Mouse (Mus musculus) subcutaneous adipose tissue, adult 2 months (tissue): ENCODE results near the gene Dnah12. TPM values are rescaled to one million over a fixed set of nuclear protein-coding genes. Genes with fewer than 3 reads are reported as not detected.

Experiments
- polyA plus RNA-seq: library from polyadenylated mRNA; depleted of rRNA; stranded (reverse); fragments of >200 nt; gene quantifications from 2 replicates; pipeline ENCODE4 v1.2.3, GENCODE M21; 2012; ENCODE audit warnings: low replicate concordance; rRNA removed

The Dnah12 gene
- 0.01 TPM in 1 of 2 replicates, not detected in the other for polyA plus RNA-seq

GRCm38 (mm10) chr14:26692974-26693373, at the start of gene Dnah12:
Dnah12 (plus strand) TSS chr14:26693274.

DNA sequence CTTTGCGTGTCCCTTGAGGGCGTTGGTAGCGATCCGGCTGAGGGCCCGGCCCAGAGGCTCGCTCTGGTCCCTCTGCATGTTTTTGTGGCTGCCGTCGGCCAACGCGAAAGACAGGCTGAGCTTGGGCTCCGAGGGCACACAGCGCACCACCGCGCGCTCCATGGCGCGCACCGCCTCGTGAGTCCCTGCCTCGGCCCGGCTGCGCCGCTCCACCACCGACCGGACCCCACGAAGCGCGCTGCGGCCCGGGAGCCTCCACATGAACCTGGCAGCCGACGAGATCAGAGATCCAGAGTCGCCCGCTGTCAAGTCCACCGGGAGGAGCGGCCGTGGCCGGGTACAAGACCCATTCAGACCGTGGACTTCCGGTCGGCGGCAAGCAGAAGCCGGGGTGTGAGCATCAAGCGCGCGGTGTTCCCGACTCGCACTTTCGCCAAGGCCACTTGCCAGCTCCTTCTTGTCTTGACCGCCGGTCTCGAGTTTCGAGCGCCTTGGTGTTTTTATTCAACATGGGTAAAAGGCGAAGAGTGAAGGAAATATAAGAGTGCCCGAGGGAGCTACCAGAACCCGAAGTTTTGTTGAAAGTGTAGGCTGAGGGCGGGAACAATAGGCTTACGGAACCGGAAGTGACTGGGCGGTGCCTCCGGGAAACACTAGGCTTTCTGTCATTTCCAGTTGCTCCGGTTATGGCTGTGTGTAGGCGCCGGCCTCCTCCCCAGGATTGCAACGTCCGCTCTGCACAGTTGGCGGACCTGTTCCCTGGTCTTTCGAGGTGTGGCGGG, 23.6 kb upstream of the Dnah12 start, which contains the start of gene Pde12:
Gene Pde12, minus strand, starts transcription at position 592 of the 782 bp plus-strand sequence.

GRCm38 (mm10) chr14:26894392-26894791, 201.3 kb downstream of the Dnah12 start, which contains the start of gene Asb14:
Asb14 (plus strand) TSS chr14:26894557.

Other genes starting within 250 kb of the Dnah12 start
- gene Slmap, start 158.3 kb upstream of the Dnah12 start, polyA plus RNA-seq = 13.5 and 33.8 TPM in 2 replicates
- 12.5 and 17.6 TPM in 2 replicates for gene Dennd6a, start 119.4 kb upstream of the Dnah12 start, polyA plus RNA-seq
- 147 and 193 TPM in 2 replicates for gene Arf4, start 55.2 kb upstream of the Dnah12 start, polyA plus RNA-seq
- 3.5 and 6.0 TPM in 2 replicates for gene Pde12, start 23.4 kb upstream of the Dnah12 start, polyA plus RNA-seq
- gene Asb14, start 201.3 kb downstream of the Dnah12 start, polyA plus RNA-seq = not detected in 2 replicates